Mouse (Mus musculus): ENCODE data around the gene Fkbp2. TPM values are rescaled to one million over a fixed set of nuclear protein-coding genes. Genes with fewer than 3 reads are reported as not detected.
A peak's percentile ranks its signal among the peaks of the same experiment; 100 is the strongest.

Gene Fkbp2
- polyA plus RNA-seq, 1 experiment from 2014 or later: 167 TPM

GRCm38 (mm10) chr19:7006892-7007593 is 26.7 kb upstream of the Fkbp2 start:
- ChIA-PET POLR2A (interaction anchor here (1.6 kb wide), 1 partner anchor 11 kb away, joined by 3 read pairs; the partner anchor contains the start of genes Nudt22 and Trpt1), CTCF (interaction anchor here (2.1 kb wide), 1 partner anchor 9 kb away, joined by 6 read pairs; no protein-coding TSS in a partner anchor)
- ATAC-seq (no peak), DNase-seq (ENCODE audit: low read depth, low spot score) (no peak)
- TF ChIP-seq CTCF (IDR thresholded peaks at IDR 0.05): no peak
- H3K27me3 ChIP-seq: no peaks in the 10 kb centered on the region
- in situ Hi-C loops (cut with MboI; ENCODE audit: low pct_unique_long_range_greater_than_20kb): loop anchor here (25.0 kb wide), 1 partner anchor 520 kb away; no protein-coding TSS in a partner anchor

- ATAC-seq (no peak), DNase-seq (ENCODE audit: low read depth, low spot score) (no peak)
- POLR2A ChIA-PET: interaction anchor here (0.6 to 1.7 kb wide), 2 partner anchors 29 to 40 kb away, joined by 3 read pairs; partner anchors contain the start of gene Stip1
- no peak for TF ChIP-seq CTCF (IDR thresholded peaks at IDR 0.05)
- no peaks in the 10 kb centered on the region for H3K27me3 ChIP-seq
- CTCF ChIA-PET: interaction anchor here (0.9 kb wide), 1 partner anchor 21 kb away, joined by 3 read pairs; no protein-coding TSS in a partner anchor
- in situ Hi-C loops (cut with MboI; ENCODE audit: low pct_unique_long_range_greater_than_20kb): loop anchor here (25.0 kb wide), 1 partner anchor 512 kb away; no protein-coding TSS in a partner anchor
These were observed 19.2 kb upstream of the Fkbp2 start for GRCm38 (mm10) chr19:6999360-7000063.

- ChIA-PET CTCF (interaction anchor here (3.0 kb wide), 1 partner anchor 19 kb away, joined by 15 read pairs; the partner anchor contains the start of gene Fkbp2), POLR2A (interaction anchor here (1.1 to 2.7 kb wide), 4 partner anchors 16 to 57 kb away, joined by 3 to 8 read pairs (median 3); no protein-coding TSS in a partner anchor)
- in situ Hi-C loops (cut with MboI; ENCODE audit: low pct_unique_long_range_greater_than_20kb): no loop called here
- TF ChIP-seq CTCF (IDR thresholded peaks at IDR 0.05): no peak
- DNase-seq (ENCODE audit: low read depth, low spot score): no peak
- no peak for ATAC-seq
- no peaks in the 10 kb centered on the region for H3K27me3 ChIP-seq
These were observed 17.5 kb upstream of the Fkbp2 start for GRCm38 (mm10) chr19:6997721-6998290.

- DNase-seq (ENCODE audit: low read depth, low spot score) (no peak), ATAC-seq (peak; percentile 73)
- in situ Hi-C loops (cut with MboI; ENCODE audit: low pct_unique_long_range_greater_than_20kb): no loop called here
- ChIA-PET CTCF (interaction anchor here (0.8 to 3.0 kb wide), 3 partner anchors 17 to 24 kb away, joined by 3 to 15 read pairs (median 4); partner anchors contain the start of gene Fkbp2), POLR2A (interaction anchor here (0.5 to 2.7 kb wide), 11 partner anchors 9 to 44 kb away, joined by 3 to 12 read pairs (median 6); partner anchors contain the start of genes Plcb3, Ppp1r14b, Stip1 and Vegfb)
- no peak for TF ChIP-seq CTCF (IDR thresholded peaks at IDR 0.05)
- no peaks in the 10 kb centered on the region for H3K27me3 ChIP-seq
These were observed 15.7 kb upstream of the Fkbp2 start, which contains the start of the genes Nudt22 and Trpt1 for GRCm38 (mm10) chr19:6996006-6996405. TSS of gene Nudt22 (minus strand) at chr19:6996117. TSS of gene Trpt1 (plus strand) at chr19:6996131.

GRCm38 (mm10) chr19:6995255-6995991 is 15.1 kb upstream of the Fkbp2 start:
- CTCF ChIA-PET: interaction anchor here (0.8 to 3.0 kb wide), 3 partner anchors 16 to 25 kb away, joined by 3 to 15 read pairs (median 4); partner anchors contain the start of gene Fkbp2
- in situ Hi-C loops (cut with MboI; ENCODE audit: low pct_unique_long_range_greater_than_20kb): no loop called here
- TF ChIP-seq CTCF (IDR thresholded peaks at IDR 0.05): no peak
- DNase-seq (ENCODE audit: low read depth, low spot score) (no peak), ATAC-seq (no peak)
- POLR2A ChIA-PET: interaction anchor here (0.6 to 2.7 kb wide), 9 partner anchors 8 to 54 kb away, joined by 3 to 12 read pairs (median 6); partner anchors contain the start of genes Bad, Plcb3, Stip1 and Vegfb
- no peaks in the 10 kb centered on the region for H3K27me3 ChIP-seq

- no peak for DNase-seq (ENCODE audit: low read depth, low spot score)
- in situ Hi-C loops (cut with MboI; ENCODE audit: low pct_unique_long_range_greater_than_20kb): no loop called here
- CTCF ChIA-PET: no interaction called here
These were observed 14.2 kb upstream of the Fkbp2 start for GRCm38 (mm10) chr19:6994489-6994888.

GRCm38 (mm10) chr19:6994002-6994401 is 13.7 kb upstream of the Fkbp2 start:
- in situ Hi-C loops (cut with MboI; ENCODE audit: low pct_unique_long_range_greater_than_20kb): no loop called here
- no peak for ATAC-seq
- no peak for DNase-seq (ENCODE audit: low read depth, low spot score)
- ChIA-PET CTCF (no interaction called here), POLR2A (no interaction called here)
- no peaks in the 10 kb centered on the region for H3K27me3 ChIP-seq
- no peak for TF ChIP-seq CTCF (IDR thresholded peaks at IDR 0.05)

More at GRCm38 (mm10) chr19:6994489-6994888, 14.2 kb upstream of the Fkbp2 start:
- ATAC-seq: no peak
- no peak for TF ChIP-seq CTCF (IDR thresholded peaks at IDR 0.05)
- H3K27me3 ChIP-seq: no peaks in the 10 kb centered on the region
- POLR2A ChIA-PET: interaction anchor here (1.1 to 2.4 kb wide), 5 partner anchors 7 to 53 kb away, joined by 3 to 12 read pairs (median 6); partner anchors contain the start of genes Bad, Stip1 and Vegfb

GRCm38 (mm10) chr19:6993011-6993770 is 12.9 kb upstream of the Fkbp2 start:
- no peak for TF ChIP-seq CTCF (IDR thresholded peaks at IDR 0.05)
- ChIA-PET POLR2A (no interaction called here), CTCF (interaction anchor here (2.9 kb wide), 1 partner anchor 14 kb away, joined by 9 read pairs; no protein-coding TSS in a partner anchor)
- in situ Hi-C loops (cut with MboI; ENCODE audit: low pct_unique_long_range_greater_than_20kb): no loop called here
- ATAC-seq (no peak), DNase-seq (ENCODE audit: low read depth, low spot score) (no peak)
- no peaks in the 10 kb centered on the region for H3K27me3 ChIP-seq

Measured in Patski (cell line).